Mouse (Mus musculus) brain, embryonic 14.5 days (tissue): ENCODE measurements around the gene Kif5c.

Experiments used
- CTCF ChIP-seq: fragments of 200-500 bp; IDR thresholded peaks from 2 replicates; pipeline ENCODE4 v1.5.1; 2012; ENCODE audit warnings: inconsistent platforms, mild to moderate bottlenecking, moderate library complexity, borderline replicate concordance; ENCODE audit not compliant: insufficient read depth, insufficient read length; ENCODE audit errors: extremely low read depth
- POLR2A ChIP-seq: fragments of 200-500 bp; IDR thresholded peaks from 2 replicates; pipeline ENCODE4 v1.6.1; 2012; ENCODE audit warnings: mild to moderate bottlenecking, inconsistent platforms, borderline replicate concordance; ENCODE audit not compliant: poor library complexity, insufficient read depth, insufficient read length, severe bottlenecking; ENCODE audit errors: extremely low read depth

DNA sequence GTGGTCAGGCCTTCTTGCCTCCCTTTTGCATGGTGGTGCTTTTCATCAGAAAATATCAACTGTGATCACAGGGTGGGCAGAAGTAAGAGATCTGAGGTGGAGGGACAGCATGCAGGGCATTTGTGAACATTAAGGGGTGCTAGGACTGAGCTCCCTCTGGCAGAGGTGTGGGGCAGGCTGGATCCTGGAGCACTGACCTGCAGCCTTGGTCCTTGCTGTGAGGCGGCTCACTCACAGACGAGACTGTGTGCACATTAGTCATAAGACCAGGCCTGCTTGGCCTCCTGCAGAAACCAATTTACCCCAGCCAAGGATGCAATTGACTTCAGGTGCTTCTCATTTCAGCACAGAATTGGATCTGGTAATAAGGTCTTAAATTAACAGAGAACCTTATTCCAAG is 128.6 kb downstream of the Kif5c start:
- TF ChIP-seq CTCF (no peak), POLR2A (no peak)
